Comparison of ENCODE assay signal across 8 mouse cellular contexts in genomic region chr9:43879969-43880396, GRCm38 (mm10).
A peak's percentile ranks its signal among the peaks of the same experiment; 100 is the strongest.
DNase-seq lines count a peak whose midpoint lies in the region; ATAC-seq and TF ChIP-seq lines count a peak whose summit lies in the region.

No protein-coding gene starts in this region.

- peak overlapping the region; percentile 68 for H3K4me2 ChIP-seq in forebrain, embryonic 12.5 days
- peak overlapping the region; percentile 63 for H3K4me2 ChIP-seq in midbrain, embryonic 13.5 days (replicated peaks)

- H3K9me3 ChIP-seq in E14TG2a.4 (ENCODE audit: low read length): peaks cover 9% of the 10 kb centered on the region; the same call in 1 of the 2 replicates
- H3K9me3 ChIP-seq in forebrain, embryonic 12.5 days: no peaks in the 10 kb centered on the region
- H3K9me3 ChIP-seq in midbrain, embryonic 13.5 days: no peaks in the 10 kb centered on the region

- H3K27me3 ChIP-seq in E14TG2a.4 (ENCODE audit: insufficient read depth, low read length): peaks cover 83% of the 10 kb centered on the region
- peaks cover 49% of the 10 kb centered on the region for H3K27me3 ChIP-seq in forebrain, embryonic 12.5 days
- H3K27me3 ChIP-seq in midbrain, embryonic 13.5 days: peaks cover 42% of the 10 kb centered on the region

- H3K4me1 ChIP-seq in E14TG2a.4 (replicated peaks; ENCODE audit: low read depth, low read length): peaks cover 25% of the 10 kb centered on the region
- H3K4me1 ChIP-seq in forebrain, embryonic 12.5 days: peaks cover 14% of the 10 kb centered on the region
- H3K4me1 ChIP-seq in midbrain, embryonic 13.5 days (replicated peaks): peaks cover 26% of the 10 kb centered on the region

- DNase-seq in adrenal gland, postnatal 10 days: peak; percentile 24
- DNase-seq in adrenal gland, postnatal 4 days (ENCODE audit: low spot score in 2 of 2): no peak
- peak; percentile 76 to 82 for DNase-seq in layer of hippocampus, adult 8-10 months (ENCODE audit: low spot score in 2 of 2)
- no peak for DNase-seq in urinary bladder, adult 2 months (ENCODE audit: low spot score)
- no peak for DNase-seq in lung, postnatal 25 days (ENCODE audit: low spot score)

- peak; percentile 81 for ATAC-seq in forebrain, embryonic 12.5 days (ENCODE audit: low FRiP score)
- ATAC-seq in midbrain, embryonic 13.5 days: peak; percentile 81

- peak overlapping the region; percentile 70 for H3K4me3 ChIP-seq in E14TG2a.4 (replicated peaks; ENCODE audit: low read length)
- H3K4me3 ChIP-seq in forebrain, embryonic 12.5 days (replicated peaks): peak overlapping the region; percentile 35
- peak overlapping the region; percentile 40 for H3K4me3 ChIP-seq in midbrain, embryonic 13.5 days (replicated peaks)

- TF ChIP-seq CTCF in E14TG2a.4 (conservative IDR thresholded peaks at IDR 0.05; ENCODE audit: low read length): no peak

- peak overlapping the region; percentile 44 for H3K9ac ChIP-seq in forebrain, embryonic 12.5 days
- peak overlapping the region; percentile 59 for H3K9ac ChIP-seq in midbrain, embryonic 13.5 days (replicated peaks)

- peak overlapping the region; percentile 54 for H3K27ac ChIP-seq in forebrain, embryonic 12.5 days
- peak overlapping the region; percentile 58 for H3K27ac ChIP-seq in midbrain, embryonic 13.5 days

- H3K36me3 ChIP-seq in E14TG2a.4 (ENCODE audit: insufficient read depth, low read length): no peaks in the 10 kb centered on the region
- no peaks in the 10 kb centered on the region for H3K36me3 ChIP-seq in forebrain, embryonic 12.5 days (replicated peaks)
- no peaks in the 10 kb centered on the region for H3K36me3 ChIP-seq in midbrain, embryonic 13.5 days

- WGBS in forebrain, embryonic 12.5 days: under 1% methylated on average over 26 of the region's 26 CpGs
- WGBS in midbrain, embryonic 13.5 days: 1% methylated on average over 26 of the region's 26 CpGs

Comparison
In these comparisons a context has a peak if more than half of its experiments do, and no peak if none do; other contexts are left out.
1. DNase-seq: peak in adrenal gland, postnatal 10 days (single experiment) and layer of hippocampus, adult 8-10 months (2 of 2); none in adrenal gland, postnatal 4 days (0 of 2), urinary bladder, adult 2 months (single experiment) and lung, postnatal 25 days (single experiment).
2. Peak in every context shown above with its lines, with median percentiles within 50 percentile points of each other: H3K4me3 ChIP-seq.